Mouse (Mus musculus) hindbrain, embryonic 15.5 days (tissue): Measurements from ENCODE around the gene Sorcs1. TPM values are rescaled to one million over a fixed set of nuclear protein-coding genes. Genes with fewer than 3 reads are reported as not detected.

Experiments
- ATAC-seq: fragments of 200-750 bp; cut with Nextera tagmentation; 2 replicates; pipeline ENCODE4 v1.8.0; 2017; ENCODE audit warnings: low read depth, moderate number of reproducible peaks, moderate TSS enrichment; ENCODE audit not compliant: low FRiP score
- H3K27ac ChIP-seq: fragments of 300-500 bp; sonication (generic); replicated peaks from 2 replicates; pipeline ENCODE4 v1.5.1; 2015; ENCODE audit warnings: mild to moderate bottlenecking, inconsistent platforms
- H3K27me3 ChIP-seq: fragments of 300-500 bp; sonication (generic); 2 replicates; pipeline ENCODE4 v1.6.1; 2015; ENCODE audit warnings: control low read depth, inconsistent platforms
- H3K36me3 ChIP-seq: fragments of 300-500 bp; sonication (generic); 2 replicates; pipeline ENCODE4 v1.6.1; 2015; ENCODE audit warnings: control low read depth, inconsistent platforms
- H3K4me1 ChIP-seq: fragments of 300-500 bp; sonication (generic); replicated peaks from 2 replicates; pipeline ENCODE4 v1.6.1; 2015; ENCODE audit warnings: control low read depth, inconsistent platforms
- H3K4me2 ChIP-seq: fragments of 300-500 bp; sonication (generic); 2 replicates; pipeline ENCODE4 v1.6.1; 2015; ENCODE audit warnings: moderate library complexity, mild to moderate bottlenecking, inconsistent platforms
- H3K4me3 ChIP-seq: fragments of 300-500 bp; sonication (generic); 2 replicates; pipeline ENCODE4 v1.5.1; 2015; ENCODE audit warnings: mild to moderate bottlenecking, inconsistent platforms
- H3K9ac ChIP-seq: fragments of 300-500 bp; sonication (generic); 2 replicates; pipeline ENCODE4 v1.6.1; 2015; ENCODE audit warnings: inconsistent platforms
- H3K9me3 ChIP-seq: fragments of 300-500 bp; sonication (generic); 2 replicates; pipeline ENCODE4 v1.6.1; 2016; ENCODE audit warnings: control low read depth, inconsistent platforms
- WGBS: fragments of 180-500 bp; shearing (Covaris S2); methylation state at CpG from one replicate; pipeline ENCODE4 v1.1.7; 2015; 5-methylcytosine and 5-hydroxymethylcytosine counted together
- polyA plus RNA-seq: library from polyadenylated mRNA; unstranded; fragments of >200 nt; fragmentation: Nextera tagmentation; extraction: Ambion mirVana; gene quantifications from 2 replicates; pipeline ENCODE4 v1.2.1, GENCODE M21; 2015

Sorcs1 gene
- polyA plus RNA-seq, 1 experiment from 2014 or later: 19.4 TPM

DNA sequence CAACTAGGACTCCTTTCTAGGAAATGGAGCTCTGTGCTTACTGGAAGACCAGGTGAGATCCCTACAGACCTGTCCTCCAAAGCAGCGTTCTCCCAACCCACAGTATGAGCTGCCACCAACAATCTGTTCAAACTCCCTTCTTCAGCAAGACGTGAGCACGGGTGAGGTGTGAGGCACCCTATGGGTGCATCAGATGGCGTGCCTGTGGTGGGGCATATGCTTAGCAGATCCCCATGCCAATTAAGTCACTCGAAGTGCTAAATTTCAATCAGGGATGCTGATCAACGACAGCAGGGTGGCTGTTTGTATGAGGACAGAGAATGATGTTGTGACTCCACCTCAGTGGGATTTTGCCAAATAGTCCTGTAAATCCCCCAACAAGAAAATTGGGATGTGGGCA lies 201.7 kb downstream of the Sorcs1 start:
- Histone ChIP-seq H3K27ac (no peak overlapping the region), H3K27me3 (no peaks in the 10 kb centered on the region), H3K4me2 (no peak overlapping the region), H3K4me1 (no peaks in the 10 kb centered on the region), H3K9me3 (no peaks in the 10 kb centered on the region), H3K4me3 (no peak overlapping the region), H3K36me3 (no peaks in the 10 kb centered on the region), H3K9ac (no peak overlapping the region)
- 66% methylated on average over 6 of the region's 6 CpGs for WGBS
- ATAC-seq: no peak

DNA sequence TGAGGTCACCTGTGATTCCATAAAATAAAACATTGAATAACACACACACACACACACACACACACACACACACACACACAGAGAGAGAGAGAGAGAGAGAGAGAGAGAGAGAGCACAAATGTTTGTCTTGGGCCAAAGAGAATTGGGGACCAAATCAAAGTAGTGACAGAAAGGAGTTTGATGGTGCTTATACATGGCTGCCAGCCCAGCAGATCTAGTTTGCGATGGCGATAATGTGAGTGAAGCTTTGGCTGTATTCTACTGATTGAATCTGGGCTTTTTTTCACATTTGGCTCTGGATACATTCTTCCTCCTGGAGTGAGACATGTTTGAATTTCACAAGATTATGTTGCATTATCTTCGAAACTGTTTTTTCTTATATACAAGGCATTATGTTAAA lies 209.9 kb downstream of the Sorcs1 start:
- ATAC-seq: no peak
- no peak overlapping the region for H3K4me2 ChIP-seq
- no peak overlapping the region for H3K9ac ChIP-seq
- H3K4me3 ChIP-seq: no peak overlapping the region
- no peak overlapping the region for H3K27ac ChIP-seq
- no peaks in the 10 kb centered on the region for H3K36me3 ChIP-seq
- 86% methylated on average over 3 of the region's 3 CpGs for WGBS
- H3K4me1 ChIP-seq: no peaks in the 10 kb centered on the region
- no peaks in the 10 kb centered on the region for H3K27me3 ChIP-seq
- no peaks in the 10 kb centered on the region for H3K9me3 ChIP-seq

- WGBS: 80% methylated on average over 6 of the region's 6 CpGs
- H3K27me3 ChIP-seq: no peaks in the 10 kb centered on the region
- no peak for ATAC-seq
These were observed 213.6 kb downstream of the Sorcs1 start for GRCm38 (mm10) chr19:50464811-50465210.

DNA sequence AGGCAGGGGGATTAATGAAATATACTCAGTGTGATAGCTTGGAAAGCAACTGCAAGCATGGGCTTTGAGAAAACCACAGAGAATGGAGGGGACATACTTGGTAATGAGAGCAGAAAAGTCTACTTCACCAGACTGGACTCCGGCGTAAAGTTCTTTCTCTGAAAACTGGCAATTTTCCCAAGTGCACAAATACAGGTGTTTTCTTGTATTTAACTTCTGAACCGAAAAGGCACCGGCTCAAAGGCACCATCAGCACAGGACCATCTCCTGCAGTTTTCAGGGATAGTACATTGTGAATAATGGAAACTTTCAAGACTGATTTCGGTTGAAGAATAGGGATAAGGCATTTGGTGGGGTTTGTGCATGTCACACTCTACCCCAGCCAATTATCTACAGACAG lies 219.9 kb downstream of the Sorcs1 start:
- Histone ChIP-seq H3K27ac (no peak overlapping the region), H3K36me3 (no peaks in the 10 kb centered on the region), H3K9ac (no peak overlapping the region), H3K4me3 (no peak overlapping the region), H3K4me2 (no peak overlapping the region), H3K9me3 (no peaks in the 10 kb centered on the region), H3K4me1 (0 out of 2 replicates have a peak, but pooled peaks cover 7% of the 10 kb centered on the region), H3K27me3 (no peaks in the 10 kb centered on the region)
- 85% methylated on average over 5 of the region's 5 CpGs for WGBS
- no peak for ATAC-seq

More at GRCm38 (mm10) chr19:50464811-50465210, 213.6 kb downstream of the Sorcs1 start:
- no peak overlapping the region for H3K9ac ChIP-seq
- H3K4me1 ChIP-seq: no peaks in the 10 kb centered on the region
- no peak overlapping the region for H3K4me3 ChIP-seq
- H3K9me3 ChIP-seq: no peaks in the 10 kb centered on the region
- H3K4me2 ChIP-seq: no peak overlapping the region
- H3K36me3 ChIP-seq: no peaks in the 10 kb centered on the region
- no peak overlapping the region for H3K27ac ChIP-seq

GRCm38 (mm10) chr19:50457275-50457892 lies 221.1 kb downstream of the Sorcs1 start:
- Histone ChIP-seq H3K4me2 (no peak overlapping the region), H3K4me3 (no peak overlapping the region), H3K27me3 (no peaks in the 10 kb centered on the region), H3K4me1 (0 out of 2 replicates have a peak, but pooled peaks cover 7% of the 10 kb centered on the region), H3K9ac (no peak overlapping the region), H3K27ac (no peak overlapping the region), H3K36me3 (no peaks in the 10 kb centered on the region), H3K9me3 (no peaks in the 10 kb centered on the region)
- WGBS: 13% methylated on average over 5 of the region's 5 CpGs
- ATAC-seq: no peak

GRCm38 (mm10) chr19:50441099-50441498 lies 237.3 kb downstream of the Sorcs1 start:
- H3K4me3 ChIP-seq: no peak overlapping the region
- H3K9ac ChIP-seq: 0 out of 2 replicates have a peak overlapping the region, but pooled peaks have one; percentile 21
- no peaks in the 10 kb centered on the region for H3K27me3 ChIP-seq
- peaks cover 37% of the 10 kb centered on the region for H3K4me1 ChIP-seq
- no peaks in the 10 kb centered on the region for H3K9me3 ChIP-seq
- H3K27ac ChIP-seq: no peak overlapping the region
- WGBS: 3% methylated on average over 4 of the region's 4 CpGs
- ATAC-seq: no peak
- H3K4me2 ChIP-seq: peak overlapping the region; percentile 53
- H3K36me3 ChIP-seq: no peaks in the 10 kb centered on the region

GRCm38 (mm10) chr19:50440246-50440910 lies 238.1 kb downstream of the Sorcs1 start:
- peak overlapping the region; percentile 18; the same call in 1 of the 2 replicates for H3K4me3 ChIP-seq
- 1% methylated on average over 11 of the region's 11 CpGs for WGBS
- peaks cover 37% of the 10 kb centered on the region for H3K4me1 ChIP-seq
- ATAC-seq: peak; percentile 79
- H3K9me3 ChIP-seq: no peaks in the 10 kb centered on the region
- H3K36me3 ChIP-seq: no peaks in the 10 kb centered on the region
- peak overlapping the region; percentile 54 for H3K27ac ChIP-seq
- H3K9ac ChIP-seq: no peak overlapping the region
- no peaks in the 10 kb centered on the region for H3K27me3 ChIP-seq
- peak overlapping the region; percentile 53 for H3K4me2 ChIP-seq

GRCm38 (mm10) chr19:50439464-50439881 lies 239.0 kb downstream of the Sorcs1 start:
- H3K4me1 ChIP-seq: peaks cover 37% of the 10 kb centered on the region
- H3K36me3 ChIP-seq: no peaks in the 10 kb centered on the region
- H3K9me3 ChIP-seq: no peaks in the 10 kb centered on the region
- H3K27me3 ChIP-seq: no peaks in the 10 kb centered on the region
- 14% methylated on average over 3 of the region's 3 CpGs for WGBS
- H3K4me3 ChIP-seq: no peak overlapping the region
- H3K4me2 ChIP-seq: no peak overlapping the region
- peak; percentile 54; the same call in 1 of the 2 replicates for ATAC-seq
- H3K27ac ChIP-seq: peak overlapping the region; percentile 54; the same call in 1 of the 2 replicates
- H3K9ac ChIP-seq: no peak overlapping the region

GRCm38 (mm10) chr19:50422928-50423327 lies 255.5 kb downstream of the Sorcs1 start:
- ATAC-seq: no peak
- Histone ChIP-seq H3K9me3 (no peaks in the 10 kb centered on the region), H3K9ac (no peak overlapping the region), H3K27ac (no peak overlapping the region), H3K27me3 (no peaks in the 10 kb centered on the region), H3K4me2 (no peak overlapping the region), H3K36me3 (no peaks in the 10 kb centered on the region), H3K4me3 (no peak overlapping the region), H3K4me1 (0 out of 2 replicates have a peak, but pooled peaks cover 3% of the 10 kb centered on the region)
- WGBS: 77% methylated on average over 1 of the region's 1 CpGs

- Histone ChIP-seq H3K9ac (no peak overlapping the region), H3K27me3 (no peaks in the 10 kb centered on the region), H3K4me1 (0 out of 2 replicates have a peak, but pooled peaks cover 3% of the 10 kb centered on the region), H3K4me2 (no peak overlapping the region), H3K4me3 (no peak overlapping the region), H3K36me3 (no peaks in the 10 kb centered on the region), H3K27ac (no peak overlapping the region), H3K9me3 (no peaks in the 10 kb centered on the region)
- WGBS: 51% methylated on average over 14 of the region's 14 CpGs
- no peak for ATAC-seq
These were observed 259.3 kb downstream of the Sorcs1 start for GRCm38 (mm10) chr19:50418962-50419720.

GRCm38 (mm10) chr19:50410561-50410960 lies 267.9 kb downstream of the Sorcs1 start:
- 68% methylated on average over 3 of the region's 3 CpGs for WGBS
- no peak overlapping the region for H3K4me2 ChIP-seq
- no peak overlapping the region for H3K9ac ChIP-seq

GRCm38 (mm10) chr19:50398341-50398740 lies 280.1 kb downstream of the Sorcs1 start:
- Histone ChIP-seq H3K27ac (no peak overlapping the region), H3K9ac (no peak overlapping the region), H3K9me3 (no peaks in the 10 kb centered on the region), H3K4me3 (no peak overlapping the region), H3K4me2 (no peak overlapping the region), H3K4me1 (no peaks in the 10 kb centered on the region), H3K36me3 (no peaks in the 10 kb centered on the region), H3K27me3 (no peaks in the 10 kb centered on the region)
- no peak for ATAC-seq
- WGBS: 79% methylated on average over 2 of the region's 2 CpGs

More at GRCm38 (mm10) chr19:50410561-50410960, 267.9 kb downstream of the Sorcs1 start:
- Histone ChIP-seq H3K36me3 (no peaks in the 10 kb centered on the region), H3K9me3 (no peaks in the 10 kb centered on the region), H3K27ac (no peak overlapping the region), H3K27me3 (no peaks in the 10 kb centered on the region), H3K4me3 (no peak overlapping the region), H3K4me1 (no peaks in the 10 kb centered on the region)
- ATAC-seq: no peak
